Mouse (Mus musculus) forebrain, embryonic 16.5 days (tissue): Measurements from ENCODE around the gene Cdh8. TPM values are rescaled to one million over a fixed set of nuclear protein-coding genes. Genes with fewer than 3 reads are reported as not detected.
"Not testable (repeated sequence)": the region's sequence is repeated elsewhere in the genome, so short reads cannot be mapped to it uniquely, and the experiment has no call there.

Experiments
- ATAC-seq: fragments of 200-750 bp; cut with Nextera tagmentation; 2 replicates; pipeline ENCODE4 v1.8.0; 2017; ENCODE audit warnings: mild to moderate bottlenecking, moderate library complexity
- H3K27ac ChIP-seq: fragments of 300-500 bp; sonication (generic); 2 replicates; pipeline ENCODE4 v1.5.1; 2014; ENCODE audit warnings: low read length, control low read depth
- H3K27me3 ChIP-seq: fragments of 300-500 bp; sonication (generic); replicated peaks from 2 replicates; pipeline ENCODE4 v1.6.1; 2014; ENCODE audit warnings: low read length; ENCODE audit not compliant: control insufficient read depth, insufficient read depth
- H3K36me3 ChIP-seq: fragments of 300-500 bp; sonication (generic); 2 replicates; pipeline ENCODE4 v1.6.1; 2014; ENCODE audit not compliant: control insufficient read depth, insufficient read depth
- H3K4me1 ChIP-seq: fragments of 300-500 bp; sonication (generic); replicated peaks from 2 replicates; pipeline ENCODE4 v1.6.1; 2014; ENCODE audit warnings: low read length; ENCODE audit not compliant: control insufficient read depth, insufficient read depth
- H3K4me2 ChIP-seq: fragments of 300-500 bp; sonication (generic); 2 replicates; pipeline ENCODE4 v1.6.1; 2014; ENCODE audit warnings: mild to moderate bottlenecking, low read length, control low read depth
- H3K4me3 ChIP-seq: fragments of 300-500 bp; sonication (generic); replicated peaks from 2 replicates; pipeline ENCODE4 v1.5.1; 2014; ENCODE audit warnings: mild to moderate bottlenecking, low read length, control low read depth
- H3K9ac ChIP-seq: fragments of 300-500 bp; sonication (generic); replicated peaks from 2 replicates; pipeline ENCODE4 v1.6.1; 2014; ENCODE audit warnings: low read depth, low read length, control low read depth
- H3K9me3 ChIP-seq: fragments of 300-500 bp; sonication (generic); 2 replicates; pipeline ENCODE4 v1.6.1; 2016; ENCODE audit warnings: low read length; ENCODE audit not compliant: control insufficient read depth
- WGBS: fragments of 180-500 bp; shearing (Covaris S2); extraction: QIAGEN DNeasy Blood & Tissue Kit; methylation state at CpG from one replicate; pipeline ENCODE4 v1.1.7; 2014; 5-methylcytosine and 5-hydroxymethylcytosine counted together
- polyA plus RNA-seq: library from polyadenylated mRNA; unstranded; fragments of >200 nt; fragmentation: Nextera tagmentation; extraction: Ambion mirVana; gene quantifications from 2 replicates; pipeline ENCODE4 v1.2.1, GENCODE M21; 2015

Gene Cdh8
- polyA plus RNA-seq, 1 experiment from 2014 or later = 51.4 TPM

DNA sequence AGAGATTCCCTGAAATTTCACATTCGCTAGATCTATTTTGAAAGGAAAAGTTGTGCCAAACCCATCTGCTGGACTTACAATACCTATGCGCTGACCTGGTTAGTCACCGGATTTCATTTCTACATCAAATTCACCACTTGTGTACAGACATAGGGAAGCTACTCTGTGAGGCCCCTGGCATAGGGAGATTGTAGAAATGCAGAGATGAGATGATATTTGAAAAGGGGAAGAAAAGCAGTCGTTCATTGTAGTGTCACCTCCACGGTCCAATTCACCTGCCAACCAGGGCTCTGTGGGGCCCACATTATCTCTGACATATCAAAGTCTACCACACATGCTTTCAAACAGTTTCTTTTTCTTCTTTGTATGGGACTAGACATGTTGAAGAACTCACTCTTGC is 229.4 kb downstream of the Cdh8 start:
- no peak overlapping the region for H3K9ac ChIP-seq
- H3K9me3 ChIP-seq = no peaks in the 10 kb centered on the region
- H3K4me1 ChIP-seq = no peaks in the 10 kb centered on the region
- no peak overlapping the region for H3K4me2 ChIP-seq
- no peaks in the 10 kb centered on the region for H3K27me3 ChIP-seq
- no peak for ATAC-seq
- H3K4me3 ChIP-seq = no peak overlapping the region
- H3K27ac ChIP-seq = no peak overlapping the region
- H3K36me3 ChIP-seq = no peaks in the 10 kb centered on the region
- WGBS = 92% methylated on average over 5 of the region's 5 CpGs

DNA sequence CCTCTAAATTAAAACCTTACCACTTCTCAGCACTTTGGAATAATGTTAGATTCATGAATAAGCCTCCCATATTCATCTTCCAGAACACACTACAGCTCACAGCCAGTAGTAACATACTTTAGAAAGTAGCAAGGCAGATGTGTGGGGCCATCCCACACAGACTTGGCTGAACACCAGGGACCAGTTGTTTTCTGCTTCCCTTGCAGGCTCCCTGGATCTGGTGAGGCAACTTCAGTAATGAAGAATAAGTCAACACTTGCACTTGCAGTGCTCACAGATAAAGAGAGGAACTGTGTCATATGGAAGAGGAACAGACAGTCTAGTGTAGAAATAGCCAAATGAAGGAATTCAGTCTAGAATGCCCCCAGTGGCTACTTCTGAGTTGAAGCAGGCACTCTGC is 232.1 kb downstream of the Cdh8 start:
- H3K4me3 ChIP-seq = no peak overlapping the region
- no peak overlapping the region for H3K4me2 ChIP-seq
- no peak overlapping the region for H3K27ac ChIP-seq
- no peaks in the 10 kb centered on the region for H3K27me3 ChIP-seq
- no peak overlapping the region for H3K9ac ChIP-seq
- H3K9me3 ChIP-seq = no peaks in the 10 kb centered on the region
- H3K4me1 ChIP-seq = no peaks in the 10 kb centered on the region
- ATAC-seq = no peak
- no peaks in the 10 kb centered on the region for H3K36me3 ChIP-seq

DNA sequence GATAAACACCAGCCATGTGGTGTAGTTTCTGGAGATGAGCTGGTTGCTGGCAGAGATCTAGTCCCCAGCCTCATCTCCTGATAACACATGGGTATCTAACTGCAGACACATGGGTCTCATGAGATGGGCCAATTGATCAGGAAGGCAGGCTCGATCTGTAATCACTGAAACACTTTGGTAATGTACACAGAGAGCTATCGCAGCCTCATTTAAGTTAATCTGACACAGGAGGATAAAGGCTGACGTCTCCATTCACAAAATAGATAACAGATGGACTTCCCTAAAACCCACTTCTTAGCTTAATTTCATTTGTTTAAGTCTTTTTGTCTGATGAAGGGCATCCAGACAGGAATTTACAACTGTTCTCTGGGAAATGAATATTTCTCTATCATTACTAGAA is 249.3 kb downstream of the Cdh8 start:
- H3K9ac ChIP-seq = no peak overlapping the region
- no peak overlapping the region for H3K4me3 ChIP-seq
- no peak overlapping the region for H3K4me2 ChIP-seq
- no peaks in the 10 kb centered on the region for H3K36me3 ChIP-seq
- no peak overlapping the region for H3K27ac ChIP-seq
- 73% methylated on average over 3 of the region's 3 CpGs for WGBS
- ATAC-seq = no peak
- H3K4me1 ChIP-seq = no peaks in the 10 kb centered on the region
- no peaks in the 10 kb centered on the region for H3K9me3 ChIP-seq
- no peaks in the 10 kb centered on the region for H3K27me3 ChIP-seq

- WGBS = 37% methylated on average over 4 of the region's 4 CpGs
- Histone ChIP-seq H3K4me3 (no peak overlapping the region), H3K4me1 (no peaks in the 10 kb centered on the region), H3K9ac (no peak overlapping the region), H3K27me3 (no peaks in the 10 kb centered on the region), H3K27ac (no peak overlapping the region), H3K4me2 (no peak overlapping the region), H3K9me3 (no peaks in the 10 kb centered on the region), H3K36me3 (no peaks in the 10 kb centered on the region)
- ATAC-seq = no peak
Measured at GRCm38 (mm10) chr8:99161633-99162032, 254.6 kb downstream of the Cdh8 start.

GRCm38 (mm10) chr8:99145436-99145835 is 270.8 kb downstream of the Cdh8 start:
- no peak overlapping the region for H3K4me3 ChIP-seq
- no peaks in the 10 kb centered on the region for H3K9me3 ChIP-seq
- H3K27me3 ChIP-seq = no peaks in the 10 kb centered on the region
- no peak overlapping the region for H3K4me2 ChIP-seq
- 97% methylated on average over 6 of the region's 6 CpGs for WGBS
- no peak overlapping the region for H3K27ac ChIP-seq
- ATAC-seq = no peak
- no peak overlapping the region for H3K9ac ChIP-seq
- no peaks in the 10 kb centered on the region for H3K36me3 ChIP-seq
- no peaks in the 10 kb centered on the region for H3K4me1 ChIP-seq

GRCm38 (mm10) chr8:99144761-99145160 is 271.5 kb downstream of the Cdh8 start:
- not testable (repeated sequence) for H3K9me3 ChIP-seq, H3K4me1 ChIP-seq, H3K27me3 ChIP-seq, H3K36me3 ChIP-seq, H3K27ac ChIP-seq, H3K4me3 ChIP-seq, H3K4me2 ChIP-seq, H3K9ac ChIP-seq, ATAC-seq
- WGBS = 55% methylated on average over 1 of the region's 1 CpGs

DNA sequence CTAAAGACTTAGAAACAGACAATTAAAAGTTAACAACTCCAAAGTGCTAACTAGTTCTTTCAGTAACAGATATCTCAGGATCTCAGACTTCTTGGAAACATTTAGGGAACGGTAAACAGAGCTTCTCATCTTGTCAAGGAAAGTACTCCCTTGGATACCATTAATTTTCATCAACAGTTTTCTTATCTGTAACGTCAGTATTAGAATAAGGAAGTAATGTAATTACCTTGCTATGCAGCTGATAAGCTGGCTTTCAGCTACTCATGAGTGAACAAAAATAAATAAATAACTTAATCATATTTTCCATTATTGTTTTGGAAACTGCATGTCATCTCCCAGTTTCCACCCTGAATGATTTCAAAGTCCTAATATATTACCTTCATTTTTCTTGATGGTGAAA is 317.8 kb downstream of the Cdh8 start:
- H3K9ac ChIP-seq = no peak overlapping the region
- H3K4me1 ChIP-seq = no peaks in the 10 kb centered on the region
- H3K4me3 ChIP-seq = no peak overlapping the region
- no peak for ATAC-seq
- 89% methylated on average over 2 of the region's 2 CpGs for WGBS
- no peaks in the 10 kb centered on the region for H3K36me3 ChIP-seq
- H3K9me3 ChIP-seq = no peaks in the 10 kb centered on the region
- no peak overlapping the region for H3K27ac ChIP-seq
- no peaks in the 10 kb centered on the region for H3K27me3 ChIP-seq
- no peak overlapping the region for H3K4me2 ChIP-seq

- H3K9ac ChIP-seq = no peak overlapping the region
- no peak for ATAC-seq
- no peaks in the 10 kb centered on the region for H3K27me3 ChIP-seq
- no peak overlapping the region for H3K4me2 ChIP-seq
- no peaks in the 10 kb centered on the region for H3K9me3 ChIP-seq
- no peak overlapping the region for H3K27ac ChIP-seq
- H3K36me3 ChIP-seq = no peaks in the 10 kb centered on the region
- no peaks in the 10 kb centered on the region for H3K4me1 ChIP-seq
- no peak overlapping the region for H3K4me3 ChIP-seq
Measured at GRCm38 (mm10) chr8:99051344-99051743, 364.9 kb downstream of the Cdh8 start.

DNA sequence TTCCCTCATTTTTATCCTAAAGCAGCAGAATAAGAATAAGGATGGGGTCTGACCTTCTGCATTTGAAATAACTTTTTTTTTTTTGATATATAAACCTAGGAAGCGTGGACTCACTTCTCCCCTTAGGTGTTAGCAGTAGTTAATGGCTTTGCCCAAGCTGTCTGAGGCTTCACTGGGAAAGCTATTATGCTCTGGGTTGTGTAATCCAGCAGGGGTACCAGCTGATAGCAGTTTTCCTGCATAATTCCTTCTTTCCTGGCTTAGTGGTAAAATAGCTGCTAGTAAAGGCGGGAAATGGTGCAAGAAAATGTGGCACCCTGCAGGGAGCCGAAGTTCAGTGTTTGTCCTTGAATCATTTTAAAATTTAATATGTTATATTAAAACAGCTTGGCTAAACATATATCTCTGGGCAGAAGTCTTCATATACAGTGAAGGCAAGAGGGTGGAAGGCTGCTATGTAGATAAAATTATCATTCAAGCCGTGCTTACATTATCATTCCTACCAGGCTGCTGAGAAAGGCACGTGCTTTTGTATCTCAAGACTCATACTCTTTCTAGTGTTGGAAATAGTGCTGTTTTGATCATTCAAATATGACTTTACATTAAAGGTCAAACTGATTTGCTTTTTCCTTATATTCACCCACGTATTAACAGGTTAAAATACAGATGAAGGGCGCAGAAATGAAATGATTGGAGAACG is 367.5 kb downstream of the Cdh8 start:
- Histone ChIP-seq H3K9ac (no peak overlapping the region), H3K27me3 (no peaks in the 10 kb centered on the region), H3K36me3 (no peaks in the 10 kb centered on the region), H3K4me2 (no peak overlapping the region), H3K27ac (no peak overlapping the region), H3K4me3 (no peak overlapping the region), H3K9me3 (no peaks in the 10 kb centered on the region), H3K4me1 (no peaks in the 10 kb centered on the region)
- ATAC-seq = no peak
- 80% methylated on average over 8 of the region's 8 CpGs for WGBS

- no peaks in the 10 kb centered on the region for H3K9me3 ChIP-seq
- no peak for ATAC-seq
- no peak overlapping the region for H3K4me3 ChIP-seq
- 92% methylated on average over 2 of the region's 2 CpGs for WGBS
- H3K9ac ChIP-seq = no peak overlapping the region
- no peak overlapping the region for H3K27ac ChIP-seq
- no peak overlapping the region for H3K4me2 ChIP-seq
- no peaks in the 10 kb centered on the region for H3K36me3 ChIP-seq
- H3K27me3 ChIP-seq = no peaks in the 10 kb centered on the region
- H3K4me1 ChIP-seq = no peaks in the 10 kb centered on the region
Measured at GRCm38 (mm10) chr8:99040423-99040822, 375.8 kb downstream of the Cdh8 start.
